Mouse (Mus musculus): ENCODE measurements around the gene Dusp15. TPM values are rescaled to one million over a fixed set of nuclear protein-coding genes. Genes with fewer than 3 reads are reported as not detected.

Dusp15 gene
- total RNA-seq, 1 experiment from 2014 or later, result not detected

DNA sequence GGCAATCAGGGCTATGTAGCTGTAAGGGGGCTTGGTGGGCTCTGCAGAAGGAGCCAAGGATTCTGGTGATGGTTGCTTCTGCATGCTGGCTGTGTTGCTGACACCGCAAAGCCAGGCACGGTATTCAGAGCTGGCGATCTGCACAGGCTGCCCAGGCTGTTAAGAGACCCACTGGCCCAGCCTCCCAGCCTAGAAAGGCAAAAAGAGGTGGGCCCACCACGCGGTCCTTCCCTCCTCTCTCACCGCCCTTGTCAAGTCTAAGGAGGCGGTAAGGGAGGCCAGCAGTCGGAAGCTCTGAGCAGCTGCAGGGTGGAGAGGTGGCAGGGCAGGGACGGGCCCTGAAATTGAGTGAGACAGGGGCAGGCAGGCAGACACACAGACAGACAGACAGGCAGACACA is 18.4 kb downstream of the Dusp15 start, which contains the start of gene Foxs1:
Foxs1 (minus strand) TSS at position 161 of the 400 bp plus-strand sequence.
- 0 out of 2 replicates have a peak, but pooled peaks have one; percentile 27 for ATAC-seq (replicated peaks; ENCODE audit: low read depth, poor library complexity, severe bottlenecking)

DNA sequence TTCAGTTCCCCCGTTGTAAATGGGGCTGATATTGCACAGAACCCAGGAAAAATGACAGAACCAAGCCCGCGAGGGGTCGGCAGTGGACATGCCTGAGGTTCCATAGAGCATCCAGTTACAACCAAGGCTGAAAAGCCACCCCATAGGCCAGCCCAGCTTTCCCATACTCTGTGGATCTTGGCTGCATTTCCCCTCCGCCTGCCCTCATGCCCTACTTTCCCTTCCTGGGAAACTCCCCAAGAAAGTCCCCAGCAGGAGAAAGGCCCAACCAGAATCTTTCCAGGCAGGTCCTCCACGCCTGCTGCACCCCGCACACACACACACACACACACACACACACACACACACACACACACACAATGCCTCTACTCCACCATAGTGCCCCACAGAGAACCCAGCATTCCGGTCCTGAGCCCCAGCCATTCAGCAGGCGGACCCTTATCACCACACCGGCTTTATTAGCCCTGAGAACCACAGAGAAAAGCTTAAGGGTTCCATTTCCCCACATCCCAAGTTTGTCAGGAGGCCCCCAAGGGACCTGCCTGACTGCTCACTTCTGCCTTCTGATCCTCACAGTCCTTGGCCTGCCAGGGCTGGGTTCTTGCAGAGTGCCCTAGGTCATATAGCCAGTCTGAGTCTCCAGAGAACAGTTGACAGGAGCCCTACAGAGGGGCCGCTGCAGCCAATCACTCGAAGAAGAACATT is 19.9 kb downstream of the Dusp15 start:
- ATAC-seq (replicated peaks; ENCODE audit: low read depth, poor library complexity, severe bottlenecking), result no peak

DNA sequence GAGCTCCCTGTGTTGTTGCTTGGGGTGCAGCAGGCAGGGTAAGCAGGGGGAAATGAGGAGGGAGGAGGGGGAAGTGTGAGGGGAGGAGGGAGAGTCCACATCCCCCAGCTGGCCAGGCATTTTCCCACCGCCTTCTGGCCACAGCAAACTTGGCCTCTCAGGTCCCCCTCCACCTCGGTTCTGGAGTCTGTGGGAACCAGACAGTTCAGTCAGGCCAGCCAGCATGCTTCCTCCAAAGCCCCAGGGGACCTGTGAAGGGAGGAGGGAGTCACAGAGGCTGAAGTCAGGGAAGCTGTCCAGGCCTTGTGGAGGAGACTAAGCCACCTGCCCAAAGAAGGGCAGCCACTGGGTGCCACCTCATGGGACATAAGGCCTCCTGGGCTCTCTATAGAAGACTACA is 21.2 kb downstream of the Dusp15 start:
- no peak for ATAC-seq (replicated peaks; ENCODE audit: low read depth, poor library complexity, severe bottlenecking)

DNA sequence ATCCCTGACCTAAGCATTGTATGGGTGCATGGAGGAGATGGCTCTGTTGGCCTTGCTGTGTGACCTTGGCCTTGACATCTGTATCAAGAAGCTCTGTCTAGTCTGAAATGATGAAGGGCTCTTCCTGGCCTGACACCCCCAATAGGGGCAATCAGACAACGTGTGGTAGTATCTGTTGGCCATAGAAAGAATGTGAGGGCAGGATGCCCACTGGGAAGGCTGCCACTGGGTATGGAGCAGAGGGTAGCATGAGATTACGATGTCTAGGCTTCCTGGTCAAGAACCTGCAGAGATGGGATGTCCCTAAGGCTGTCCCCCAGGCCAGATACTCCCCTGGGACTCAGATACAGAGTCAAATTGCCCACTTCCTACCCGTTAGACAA is 22.5 kb downstream of the Dusp15 start:
- ATAC-seq (replicated peaks; ENCODE audit: low read depth, poor library complexity, severe bottlenecking), result no peak

DNA sequence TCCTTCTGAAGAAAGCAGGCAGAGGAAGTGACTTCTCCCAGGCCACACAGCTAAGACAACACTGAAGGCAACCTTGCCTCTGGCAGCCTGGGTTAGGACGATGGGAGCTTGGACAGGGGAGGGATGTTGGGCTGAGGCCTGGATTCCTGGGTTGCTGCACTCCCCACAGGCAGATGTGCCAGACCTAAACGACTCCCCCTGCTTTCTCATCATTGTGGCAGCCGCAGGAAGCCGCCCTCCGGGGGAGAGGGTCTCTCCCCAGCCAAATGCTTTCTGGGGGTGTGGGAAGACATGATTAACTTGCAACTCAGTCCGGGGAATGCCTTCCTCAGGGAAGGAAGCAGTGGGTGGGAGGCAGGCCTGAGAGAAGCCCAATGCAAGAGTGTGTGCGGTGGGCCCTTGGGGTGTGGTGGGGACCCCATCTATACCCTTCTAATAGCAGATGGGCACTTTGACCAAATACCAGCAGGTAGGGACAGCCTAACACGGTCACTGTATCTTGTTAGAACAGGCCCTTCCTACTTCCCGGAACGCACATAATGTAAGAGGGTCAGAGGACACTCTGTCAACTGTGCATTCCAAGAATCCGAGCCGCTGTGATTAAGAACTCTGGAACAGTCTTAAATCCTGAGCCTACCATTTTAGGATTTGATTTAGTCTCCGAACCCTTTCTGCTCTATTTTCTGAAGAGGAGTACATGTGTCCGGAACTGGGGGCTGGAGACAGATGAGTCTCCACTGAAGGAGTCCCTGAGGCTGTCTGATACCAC is 23.1 kb downstream of the Dusp15 start:
- no peak for ATAC-seq (replicated peaks; ENCODE audit: low read depth, poor library complexity, severe bottlenecking)

- ATAC-seq (replicated peaks; ENCODE audit: low read depth, poor library complexity, severe bottlenecking), result peak; percentile 43
These were observed 24.1 kb downstream of the Dusp15 start for GRCm38 (mm10) chr2:152927371-152927770.

- no peak for ATAC-seq (replicated peaks; ENCODE audit: low read depth, poor library complexity, severe bottlenecking)
These were observed 24.6 kb downstream of the Dusp15 start for GRCm38 (mm10) chr2:152926896-152927295.

GRCm38 (mm10) chr2:152925189-152925872 is 26.2 kb downstream of the Dusp15 start:
- ATAC-seq (replicated peaks; ENCODE audit: low read depth, poor library complexity, severe bottlenecking), result peak; percentile 51

GRCm38 (mm10) chr2:152924543-152924942 is 27.0 kb downstream of the Dusp15 start:
- no peak for ATAC-seq (replicated peaks; ENCODE audit: low read depth, poor library complexity, severe bottlenecking)

DNA sequence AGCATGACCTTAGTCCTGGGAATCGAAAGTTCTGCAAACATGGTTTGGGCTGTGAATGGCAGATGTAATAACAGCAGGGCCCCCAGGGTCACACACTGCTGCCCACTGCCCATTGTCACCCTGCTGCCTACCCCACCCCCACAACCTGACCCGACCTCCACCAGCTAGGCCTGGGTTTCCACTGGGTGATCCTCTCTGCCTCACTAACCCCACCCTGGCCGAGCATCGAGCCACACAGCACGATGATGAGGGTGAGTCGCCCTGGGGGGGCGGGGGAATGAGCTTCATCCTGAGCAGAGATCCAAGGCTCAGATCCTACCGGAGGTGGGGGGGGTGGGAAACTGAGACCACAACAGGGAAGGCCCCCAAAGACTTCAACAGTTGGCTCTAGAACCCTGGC is 27.4 kb downstream of the Dusp15 start:
- ATAC-seq (replicated peaks; ENCODE audit: low read depth, poor library complexity, severe bottlenecking), result no peak

DNA sequence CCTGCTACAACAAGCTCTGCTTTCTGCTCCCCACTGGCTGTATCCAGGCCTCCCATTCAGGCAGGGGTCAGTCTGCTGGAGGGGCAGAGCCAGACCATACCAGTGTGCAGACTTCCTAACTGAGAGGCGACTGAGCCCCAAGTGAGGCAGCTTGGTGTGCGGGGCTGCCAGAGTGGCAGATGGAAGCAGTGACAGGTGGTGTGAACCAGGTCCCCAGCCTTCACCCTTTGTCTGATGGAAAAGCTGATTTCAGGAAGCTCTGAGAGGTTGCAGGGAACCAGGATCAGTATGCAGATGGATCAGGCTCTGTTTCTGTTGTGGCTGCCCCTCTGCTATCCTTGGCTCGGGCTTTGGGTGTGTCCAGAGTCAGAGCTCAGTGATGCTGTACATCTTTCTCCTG is 27.9 kb downstream of the Dusp15 start:
- no peak for ATAC-seq (replicated peaks; ENCODE audit: low read depth, poor library complexity, severe bottlenecking)

DNA sequence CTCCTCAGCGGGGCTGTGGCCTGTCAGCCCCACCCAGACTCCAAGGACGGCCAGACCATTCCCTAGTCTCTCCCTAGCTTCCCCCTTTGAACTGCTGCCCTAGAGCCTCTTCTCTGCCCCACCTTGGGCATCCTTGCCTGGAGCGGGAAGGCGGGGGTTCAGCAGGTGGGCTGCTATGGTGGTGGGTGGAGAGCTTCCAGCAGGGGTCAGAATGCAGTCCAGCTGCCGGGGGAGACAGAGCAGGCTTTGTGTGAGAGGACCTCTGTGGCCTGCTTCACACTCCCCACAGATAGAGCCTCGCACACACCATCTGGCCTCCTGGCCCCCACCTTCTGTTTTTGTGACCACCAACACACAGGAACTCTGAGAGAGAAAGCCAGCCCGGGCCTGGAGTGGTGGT is 29.1 kb downstream of the Dusp15 start:
- no peak for ATAC-seq (replicated peaks; ENCODE audit: low read depth, poor library complexity, severe bottlenecking)

DNA sequence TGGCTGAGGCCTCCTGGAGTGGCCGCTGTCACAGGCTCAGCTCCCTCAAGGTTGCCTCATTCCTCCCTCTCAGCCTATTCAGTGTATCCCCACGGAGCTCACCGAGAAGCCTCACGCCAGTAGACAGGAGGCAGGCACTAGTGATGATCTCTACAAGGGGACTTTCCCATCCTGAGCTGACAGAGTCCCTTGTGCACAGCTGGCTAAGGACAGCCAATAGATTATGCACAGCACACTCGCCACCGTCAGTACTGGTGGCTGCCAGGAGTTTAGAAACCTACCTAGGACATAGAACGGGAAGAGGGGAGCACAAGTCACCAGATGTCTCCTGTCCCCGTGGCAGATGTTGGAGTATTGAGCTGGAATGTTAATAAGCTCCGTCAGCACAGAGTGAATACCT is 33.8 kb downstream of the Dusp15 start:
- no peak for ATAC-seq (replicated peaks; ENCODE audit: low read depth, poor library complexity, severe bottlenecking)

DNA sequence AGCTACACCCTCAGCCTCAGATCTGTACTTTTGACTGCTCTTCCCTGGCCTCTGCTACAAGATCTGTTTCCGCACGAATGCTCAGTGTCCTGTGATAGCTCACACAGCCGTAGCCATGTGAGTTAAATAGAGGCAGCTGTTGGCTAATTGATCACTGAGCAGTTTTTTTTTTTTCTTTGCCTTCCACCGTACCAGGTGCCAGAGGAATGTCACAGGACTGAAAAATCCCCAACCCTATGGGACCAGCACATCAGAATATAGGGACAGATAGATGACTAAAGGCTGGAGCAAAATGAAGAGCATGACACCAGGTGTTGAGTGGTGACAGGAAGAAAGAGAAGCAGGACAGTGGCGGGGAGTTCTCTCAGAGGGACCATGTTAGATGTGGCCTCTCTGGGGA is 35.4 kb downstream of the Dusp15 start:
- no peak for ATAC-seq (replicated peaks; ENCODE audit: low read depth, poor library complexity, severe bottlenecking)

- ATAC-seq (replicated peaks; ENCODE audit: low read depth, poor library complexity, severe bottlenecking), result no peak
These were observed 36.0 kb downstream of the Dusp15 start for GRCm38 (mm10) chr2:152915453-152915852.

DNA sequence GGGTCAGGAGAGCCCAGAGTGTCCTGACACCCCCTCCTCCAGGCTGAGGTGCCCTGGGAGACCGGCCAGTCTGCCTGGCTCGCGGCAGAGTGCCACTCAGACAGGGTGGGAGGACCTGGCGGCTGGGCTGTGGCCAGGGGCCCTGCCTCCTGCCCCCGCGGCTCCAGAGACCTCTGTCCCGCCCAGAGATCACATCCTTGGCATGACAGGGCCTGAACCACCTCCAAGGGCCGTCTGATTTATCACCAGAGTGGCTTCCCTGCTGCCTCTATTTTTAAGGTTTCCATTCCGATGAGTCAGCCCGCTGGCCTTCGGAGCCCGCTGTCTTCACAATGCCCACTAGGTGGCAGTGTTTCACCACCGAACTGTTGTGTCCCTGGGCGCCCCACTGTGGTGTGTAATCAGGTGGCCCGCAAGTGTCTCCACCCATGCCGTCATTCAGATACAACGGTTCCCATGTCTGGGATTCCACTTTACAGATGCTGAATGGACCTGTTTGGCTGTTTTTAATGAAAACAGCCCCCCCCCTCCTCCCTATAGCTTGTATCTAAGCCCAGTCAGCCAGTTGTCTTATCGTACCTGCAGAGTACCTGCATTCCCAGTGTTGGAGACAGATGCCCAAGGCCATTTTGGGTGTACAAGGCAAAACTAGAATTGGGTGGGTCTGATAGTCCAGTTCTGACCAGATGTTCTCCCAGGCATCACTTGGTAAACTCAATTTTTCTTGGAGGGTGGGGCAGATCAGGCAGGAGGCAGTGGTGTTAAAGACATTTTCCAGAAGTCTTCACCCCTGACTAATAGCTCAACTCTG is 37.0 kb downstream of the Dusp15 start:
- ATAC-seq (replicated peaks; ENCODE audit: low read depth, poor library complexity, severe bottlenecking), result peak; percentile 90

- ATAC-seq (replicated peaks; ENCODE audit: low read depth, poor library complexity, severe bottlenecking), result no peak
These were observed 38.0 kb downstream of the Dusp15 start for GRCm38 (mm10) chr2:152913471-152913870.

DNA sequence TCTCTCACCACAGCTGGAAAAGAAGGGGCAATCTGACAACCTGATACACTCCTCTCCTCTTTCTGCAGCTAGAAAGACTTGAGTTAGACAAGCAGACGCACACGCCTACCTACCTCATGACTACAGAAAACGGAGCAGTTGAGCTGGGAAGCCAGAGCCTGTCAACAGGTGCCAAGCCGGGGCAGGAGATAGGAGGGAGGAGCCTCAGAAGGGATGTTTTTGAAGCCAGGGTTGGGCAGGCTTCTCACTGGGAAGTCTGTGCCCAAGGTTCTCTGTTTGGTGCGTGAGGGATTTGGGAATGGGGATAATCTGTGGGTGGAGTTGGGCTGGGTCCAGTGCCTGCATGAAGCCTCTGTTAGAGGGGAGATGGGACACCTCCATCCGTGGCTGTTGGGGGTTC is 40.1 kb downstream of the Dusp15 start:
- no peak for ATAC-seq (replicated peaks; ENCODE audit: low read depth, poor library complexity, severe bottlenecking)

DNA sequence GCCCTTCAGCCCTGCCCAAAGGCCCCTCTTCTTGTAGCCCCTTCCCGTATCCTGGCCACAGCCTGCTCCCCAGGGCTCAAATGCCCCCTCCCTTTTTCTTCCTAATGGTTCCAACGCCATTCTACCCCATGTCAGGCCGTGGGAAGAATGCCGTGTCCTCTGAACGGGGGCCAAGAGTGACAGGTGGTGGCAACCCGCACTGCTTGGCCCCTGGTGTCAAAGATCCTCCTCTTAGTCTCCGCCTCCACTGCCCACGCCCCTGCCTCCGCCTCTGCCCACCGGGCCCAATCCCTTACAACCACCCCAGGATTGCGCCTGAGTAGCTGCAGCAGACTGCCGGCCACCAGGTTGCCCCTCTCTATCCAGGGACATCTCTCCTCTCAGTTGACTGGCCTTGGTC is 40.5 kb downstream of the Dusp15 start, which contains the start of gene Mylk2:
Mylk2 (plus strand) TSS at position 322 of the 400 bp plus-strand sequence.
- no peak for ATAC-seq (replicated peaks; ENCODE audit: low read depth, poor library complexity, severe bottlenecking)

- ATAC-seq (replicated peaks; ENCODE audit: low read depth, poor library complexity, severe bottlenecking), result no peak
These were observed 41.6 kb downstream of the Dusp15 start for GRCm38 (mm10) chr2:152909848-152910247.

Data from common myeloid progenitor, adult 5-6 weeks (primary cell).